Mouse (Mus musculus): ENCODE measurements around the gene Ints1.

DNA sequence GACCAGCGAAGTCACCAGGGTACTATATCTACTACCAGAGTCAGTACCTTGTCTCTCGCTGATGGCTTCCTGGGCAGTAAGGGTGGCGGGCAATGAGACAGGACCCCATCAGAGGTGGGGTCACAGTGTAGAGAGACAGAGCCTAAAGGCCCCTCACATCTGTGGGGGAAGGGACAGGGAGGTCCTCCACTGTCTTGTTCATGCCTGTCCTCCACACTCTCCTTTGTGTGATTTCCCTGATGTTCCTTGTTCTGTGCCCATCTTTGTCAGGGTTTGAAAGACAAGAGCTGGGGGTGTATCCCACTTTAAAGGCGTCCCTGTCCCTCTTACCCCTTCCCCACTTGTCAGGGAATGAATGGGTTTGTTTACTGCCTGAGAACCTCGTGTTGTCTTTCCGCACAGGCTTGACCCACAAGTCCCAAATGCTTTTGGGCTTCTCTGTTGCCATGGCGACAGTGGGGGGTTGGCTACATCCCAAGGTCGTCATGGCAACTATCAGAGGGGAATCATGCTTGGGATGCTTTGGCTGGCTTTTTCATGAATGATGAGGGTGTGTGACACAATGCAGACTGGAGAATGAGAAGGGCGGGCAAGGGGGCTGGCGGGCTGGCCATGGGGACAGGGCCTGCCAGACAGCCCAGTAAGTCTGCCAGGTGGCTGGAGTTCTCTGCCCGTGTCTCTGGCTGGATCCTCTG, 22.1 kb upstream of the Ints1 start:
- TF ChIP-seq POLR2A (IDR thresholded peaks at IDR 0.05; ENCODE audit: borderline replicate concordance, insufficient read depth, low read length) (no peak), CTCF (IDR thresholded peaks at IDR 0.05; ENCODE audit: borderline replicate concordance, insufficient read depth, low read depth, low read length) (no peak)

Measured in cerebellum, adult 2 months (tissue).